Mouse (Mus musculus): ENCODE results near the gene Slc47a1.
A peak's percentile ranks its signal among the peaks of the same experiment; 100 is the strongest.
"Not testable (repeated sequence)": the region's sequence is repeated elsewhere in the genome, so short reads cannot be mapped to it uniquely, and the experiment has no call there.

Gene Slc47a1

GRCm38 (mm10) chr11:61319233-61319922, 58.8 kb downstream of the Slc47a1 start:
- no peak for DNase-seq (ENCODE audit: low read depth, low spot score)

DNA sequence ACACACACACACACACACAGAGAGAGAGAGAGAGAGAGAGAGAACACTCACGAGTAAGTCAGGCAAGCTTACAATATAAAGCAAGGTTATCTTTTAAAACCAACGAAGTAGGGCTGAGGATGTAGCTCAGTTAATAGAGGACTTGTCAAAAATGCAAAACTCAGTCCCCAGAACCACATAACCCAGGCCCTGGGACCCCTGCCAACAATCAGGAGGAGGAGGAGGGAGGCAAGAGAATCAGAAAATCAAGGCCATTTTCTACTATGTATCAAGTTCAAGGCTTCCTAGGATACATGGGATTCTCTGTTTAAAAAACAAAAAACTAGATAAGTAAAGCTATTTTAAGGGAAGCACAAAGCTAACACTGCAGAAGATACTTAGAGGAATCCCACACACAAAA, 61.3 kb downstream of the Slc47a1 start:
- DNase-seq (ENCODE audit: low read depth, low spot score), result no peak

GRCm38 (mm10) chr11:61310321-61310720, 67.8 kb downstream of the Slc47a1 start:
- DNase-seq (ENCODE audit: low read depth, low spot score), result no peak

DNA sequence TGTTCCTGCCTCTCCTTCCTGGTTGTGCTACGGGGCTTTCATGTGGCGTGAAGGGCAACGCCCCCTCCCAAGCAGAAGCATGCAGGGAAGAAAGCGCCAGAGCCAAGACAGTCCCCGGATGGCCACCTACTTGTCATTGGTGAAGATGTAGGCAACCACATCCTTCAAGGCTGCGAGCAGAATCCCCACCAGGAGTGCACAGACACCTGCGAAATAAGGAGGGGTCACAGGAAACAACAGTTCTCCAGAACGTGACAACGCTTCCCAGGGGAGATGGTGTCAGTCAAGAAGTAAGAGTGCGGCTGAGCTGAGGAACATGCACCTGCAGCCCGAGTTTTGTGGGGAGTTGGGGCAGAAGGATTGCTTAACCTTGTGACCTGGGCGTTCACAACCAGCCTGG, 68.3 kb downstream of the Slc47a1 start:
- DNase-seq (ENCODE audit: low read depth, low spot score), result no peak

DNA sequence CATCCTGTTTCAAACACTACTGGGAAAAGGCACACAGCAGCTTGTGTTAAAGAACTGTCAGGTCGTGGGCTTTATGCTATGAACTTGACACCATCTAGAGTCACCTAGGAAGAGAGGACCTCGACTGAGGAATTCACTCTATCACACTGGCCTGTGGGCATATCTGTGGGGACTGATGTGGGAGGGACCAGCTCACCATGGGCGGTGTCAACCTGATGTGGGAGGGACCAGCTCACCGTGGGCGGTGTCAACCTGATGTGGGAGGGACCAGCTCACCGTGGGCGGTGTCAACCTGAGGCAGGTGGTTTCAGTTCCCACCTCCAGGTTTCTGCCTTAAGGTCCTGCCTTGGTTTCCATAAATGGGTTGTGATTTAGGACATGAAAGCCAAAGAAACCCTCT, 70.3 kb downstream of the Slc47a1 start:
- DNase-seq (ENCODE audit: low read depth, low spot score), result no peak

DNA sequence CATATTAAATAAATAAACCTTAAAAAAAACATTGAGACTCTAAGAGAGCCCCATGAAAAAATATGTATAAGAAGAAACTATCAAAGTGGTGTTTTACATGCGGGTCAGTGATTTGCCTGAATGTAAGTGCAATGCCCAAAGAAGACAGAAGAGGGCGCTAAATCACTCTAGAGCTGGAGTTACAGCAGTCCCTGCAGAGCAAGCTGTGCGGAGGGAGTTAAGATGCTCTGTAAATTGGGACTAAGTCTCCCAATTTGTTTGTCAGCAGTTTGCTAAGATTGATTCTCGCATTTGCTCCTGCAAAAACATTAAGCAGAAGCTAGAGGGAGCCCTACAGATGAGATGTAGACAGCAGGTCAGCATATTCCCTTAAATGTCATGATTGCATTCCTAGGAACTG, 72.8 kb downstream of the Slc47a1 start:
- DNase-seq (ENCODE audit: low read depth, low spot score), result peak; percentile 40

GRCm38 (mm10) chr11:61304535-61304934, 73.6 kb downstream of the Slc47a1 start:
- not testable (repeated sequence) for DNase-seq (ENCODE audit: low read depth, low spot score)

DNA sequence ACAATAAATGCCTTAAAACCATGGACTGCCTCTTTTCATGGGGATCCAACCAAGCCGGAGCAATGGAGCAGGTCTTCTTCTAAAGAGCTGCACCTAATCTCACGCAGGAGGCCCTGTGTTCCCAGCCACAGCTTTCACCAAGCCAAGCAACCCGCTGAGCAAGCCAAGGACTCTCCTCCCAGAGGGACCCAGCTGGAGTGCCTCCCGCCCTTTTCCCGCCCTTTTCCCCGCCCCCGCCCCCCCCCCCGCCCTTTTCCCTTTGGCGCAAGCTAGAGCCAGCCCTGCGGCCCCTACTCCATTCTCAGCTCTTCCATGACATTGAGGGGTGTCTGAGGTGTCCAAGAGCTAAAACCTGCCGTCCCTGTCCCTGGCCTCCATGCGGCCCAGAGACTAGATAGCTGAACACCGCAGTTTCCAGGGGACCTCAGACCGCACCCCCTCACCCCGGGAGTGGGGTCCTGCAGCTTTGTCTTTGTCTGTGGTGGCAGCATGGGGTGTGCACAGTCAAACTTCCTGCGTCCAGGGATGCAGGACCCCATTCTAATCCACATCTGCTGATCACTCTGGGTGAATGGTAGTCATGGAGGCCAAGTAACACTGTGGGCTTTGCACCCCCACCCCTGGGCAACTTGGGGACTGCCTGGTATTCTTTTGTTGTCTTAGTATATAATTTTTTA, 77.3 kb downstream of the Slc47a1 start:
- no peak for DNase-seq (ENCODE audit: low read depth, low spot score)

GRCm38 (mm10) chr11:61300205-61300604, 77.9 kb downstream of the Slc47a1 start:
- DNase-seq (ENCODE audit: low read depth, low spot score), result no peak

- DNase-seq (ENCODE audit: low read depth, low spot score), result no peak
These were observed 80.2 kb downstream of the Slc47a1 start for GRCm38 (mm10) chr11:61297901-61298300.

DNA sequence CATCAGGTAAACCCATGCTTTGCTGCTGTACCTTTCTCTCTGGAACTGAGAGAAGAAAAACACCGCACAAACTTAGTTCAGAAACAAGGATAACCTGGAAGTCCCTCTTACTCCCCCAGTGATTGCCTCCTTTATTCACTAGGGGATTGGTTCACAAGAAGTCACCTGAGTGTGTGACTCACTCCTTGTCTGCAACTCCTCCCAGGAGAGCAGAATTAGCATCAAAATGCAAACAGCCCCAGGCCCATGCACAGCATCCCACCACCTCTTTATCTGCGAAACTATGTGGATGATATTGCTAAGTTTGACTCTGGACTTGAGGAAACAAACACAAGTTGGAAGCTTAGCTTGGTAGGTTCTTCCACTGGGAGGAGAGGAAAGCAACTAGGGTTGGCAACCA, 80.8 kb downstream of the Slc47a1 start:
- DNase-seq (ENCODE audit: low read depth, low spot score), result no peak

DNA sequence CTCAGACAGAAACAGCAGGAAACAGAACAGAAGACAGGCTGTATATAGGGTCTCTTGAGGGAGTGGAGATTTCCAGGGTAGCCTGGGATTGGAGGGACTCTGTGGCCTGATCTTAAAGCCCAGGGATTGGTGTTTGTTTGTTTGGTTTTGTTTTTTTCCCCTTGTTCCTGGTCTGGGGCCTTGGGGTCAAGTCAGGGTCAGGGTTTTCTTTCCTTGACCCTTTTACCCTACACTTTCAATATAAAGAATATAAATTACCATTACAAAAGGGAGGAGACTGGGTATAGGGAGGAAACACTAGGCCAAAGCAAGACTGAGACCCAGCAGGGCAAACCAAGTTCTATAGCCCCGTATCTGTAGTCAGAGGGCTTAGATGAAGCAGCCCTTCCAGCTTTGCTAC, 81.6 kb downstream of the Slc47a1 start:
- no peak for DNase-seq (ENCODE audit: low read depth, low spot score)

DNA sequence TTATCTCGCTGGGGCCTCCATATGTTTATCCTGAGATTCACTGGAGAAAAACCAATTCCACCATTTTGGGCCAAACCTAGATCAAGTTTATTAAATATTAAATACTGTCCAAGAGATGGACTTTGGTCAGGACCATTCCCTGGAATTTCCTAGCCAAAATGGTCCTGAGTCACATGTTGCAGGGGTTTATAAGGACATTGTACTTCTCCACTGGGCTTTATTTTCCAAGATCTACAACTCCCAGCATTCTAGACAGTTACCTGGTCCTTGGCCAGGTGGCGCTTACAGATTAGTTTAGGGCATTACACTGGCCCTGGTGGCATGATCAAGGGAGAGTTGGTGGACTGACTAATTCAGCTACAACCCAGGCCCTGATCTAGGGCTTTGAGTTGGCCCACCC, 82.6 kb downstream of the Slc47a1 start:
- no peak for DNase-seq (ENCODE audit: low read depth, low spot score)

- DNase-seq (ENCODE audit: low read depth, low spot score), result no peak
These were observed 83.7 kb downstream of the Slc47a1 start for GRCm38 (mm10) chr11:61294431-61294830.
